Mouse (Mus musculus) ES-Bruce4 (cell line): ENCODE data around the gene Thtpa.

Experiments
- CTCF ChIP-seq: IDR thresholded peaks from one replicate; pipeline ENCODE4 v1.8.1; 2011; ENCODE audit warnings: low read depth, low read length
- EP300 ChIP-seq: IDR thresholded peaks from 2 replicates; pipeline ENCODE4 v1.6.1; 2011; ENCODE audit warnings: low read depth, low read length; ENCODE audit not compliant: insufficient read depth
- POLR2A ChIP-seq: IDR thresholded peaks from one replicate; pipeline ENCODE4 v1.8.1; 2011; ENCODE audit warnings: low read length; ENCODE audit not compliant: insufficient read depth

GRCm38 (mm10) chr14:55108202-55108870 lies 13.8 kb downstream of the Thtpa start:
- TF ChIP-seq CTCF, result no peak
- no peak for TF ChIP-seq POLR2A
- TF ChIP-seq EP300, result no peak
